Mouse (Mus musculus): Measurements from ENCODE around the gene Spon2. TPM values are rescaled to one million over a fixed set of nuclear protein-coding genes. Genes with fewer than 3 reads are reported as not detected.
A peak's percentile ranks its signal among the peaks of the same experiment; 100 is the strongest.

The Spon2 gene
- 1 to 10 TPM; 1.4 to 5.4 TPM for total RNA-seq (2021)
- long read RNA-seq, experiment 1, transcript Spon2-201 (6 exons, 2,045 nt), result major isoform, 11 of 12 reads
- long read RNA-seq, experiment 1, partial matches to known transcripts, result 0 of 12 reads
- long read RNA-seq, experiment 1, other reads (novel, unspliced or antisense), result 1 of 12 reads
- long read RNA-seq, experiment 2, partial matches to known transcripts, result 0 of 1 reads
- long read RNA-seq, experiment 2, other reads (novel, unspliced or antisense), result 0 of 1 reads

GRCm38 (mm10) chr5:33218081-33218480 is at the start of gene Spon2:
Spon2 (minus strand) TSS chr5:33218455.
- Histone ChIP-seq H3K4me3 (peak within 1 kb of the TSS; percentile 62), H3K27ac (peak within 1 kb of the TSS; percentile 66)
- peak; percentile 62 for DNase-seq
- intact Hi-C loops (cut with DNase I), result no loop called here
- TF ChIP-seq CTCF (IDR thresholded peaks at IDR 0.05), result no peak

- peak; percentile 14 for DNase-seq
- no peak overlapping the region for H3K4me3 ChIP-seq
- TF ChIP-seq CTCF (IDR thresholded peaks at IDR 0.05), result no peak
- no peak overlapping the region for H3K27ac ChIP-seq
- intact Hi-C loops (cut with DNase I), result no loop called here
Measured at GRCm38 (mm10) chr5:33254416-33254815, 36.2 kb upstream of the Spon2 start.

GRCm38 (mm10) chr5:33248186-33248585 is 29.9 kb upstream of the Spon2 start:
- no peak for TF ChIP-seq CTCF (IDR thresholded peaks at IDR 0.05)
- peak overlapping the region; percentile 84 for H3K27ac ChIP-seq
- no peak overlapping the region for H3K4me3 ChIP-seq
- peak; percentile 47 for DNase-seq
- intact Hi-C loops (cut with DNase I), result no loop called here

- H3K4me3 ChIP-seq, result no peak overlapping the region
- intact Hi-C loops (cut with DNase I), result loop anchor here (1.0 kb wide), 1 partner anchor 44 kb away; no protein-coding TSS in a partner anchor
- TF ChIP-seq CTCF (IDR thresholded peaks at IDR 0.05), result peak; percentile 67
- peak overlapping the region; percentile 84 for H3K27ac ChIP-seq
- DNase-seq, result peak; percentile 55
Measured at GRCm38 (mm10) chr5:33247387-33247786, 29.1 kb upstream of the Spon2 start.

GRCm38 (mm10) chr5:33245701-33246100 is 27.4 kb upstream of the Spon2 start:
- intact Hi-C loops (cut with DNase I), result no loop called here
- H3K4me3 ChIP-seq, result no peak overlapping the region; the same call in 1 of the 2 replicates
- peak; percentile 91 for DNase-seq
- H3K27ac ChIP-seq, result peak overlapping the region; percentile 84
- no peak for TF ChIP-seq CTCF (IDR thresholded peaks at IDR 0.05)

GRCm38 (mm10) chr5:33244377-33244920 is 26.2 kb upstream of the Spon2 start:
- no peak for DNase-seq
- no peak for TF ChIP-seq CTCF (IDR thresholded peaks at IDR 0.05)
- intact Hi-C loops (cut with DNase I), result no loop called here
- Histone ChIP-seq H3K27ac (no peak overlapping the region; the same call in 1 of the 2 replicates), H3K4me3 (no peak overlapping the region)

GRCm38 (mm10) chr5:33239934-33240333 is 21.7 kb upstream of the Spon2 start:
- DNase-seq, result no peak
- Histone ChIP-seq H3K4me3 (no peak overlapping the region), H3K27ac (peak overlapping the region; percentile 75)
- intact Hi-C loops (cut with DNase I), result loop anchor here (1.0 kb wide), 1 partner anchor 35 kb away; no protein-coding TSS in a partner anchor
- no peak for TF ChIP-seq CTCF (IDR thresholded peaks at IDR 0.05)

GRCm38 (mm10) chr5:33239111-33239714 is 21.0 kb upstream of the Spon2 start:
- Histone ChIP-seq H3K27ac (peak overlapping the region; percentile 75), H3K4me3 (no peak overlapping the region)
- TF ChIP-seq CTCF (IDR thresholded peaks at IDR 0.05), result no peak

GRCm38 (mm10) chr5:33238256-33238645 is 20.0 kb upstream of the Spon2 start:
- peak; percentile 62 for DNase-seq
- Histone ChIP-seq H3K4me3 (no peak overlapping the region), H3K27ac (peak overlapping the region; percentile 75)
- intact Hi-C loops (cut with DNase I), result no loop called here
- no peak for TF ChIP-seq CTCF (IDR thresholded peaks at IDR 0.05)

More at GRCm38 (mm10) chr5:33239111-33239714, 21.0 kb upstream of the Spon2 start:
- intact Hi-C loops (cut with DNase I), result no loop called here
- peak; percentile 40 for DNase-seq

GRCm38 (mm10) chr5:33237600-33238255 is 19.5 kb upstream of the Spon2 start:
- no peak for TF ChIP-seq CTCF (IDR thresholded peaks at IDR 0.05)
- DNase-seq, result peak; percentile 84
- H3K4me3 ChIP-seq, result no peak overlapping the region
- intact Hi-C loops (cut with DNase I), result no loop called here
- H3K27ac ChIP-seq, result peak overlapping the region; percentile 75

GRCm38 (mm10) chr5:33234391-33235031 is 16.3 kb upstream of the Spon2 start:
- Histone ChIP-seq H3K27ac (peak overlapping the region; percentile 44), H3K4me3 (no peak overlapping the region)
- intact Hi-C loops (cut with DNase I), result no loop called here
- no peak for TF ChIP-seq CTCF (IDR thresholded peaks at IDR 0.05)
- DNase-seq, result no peak

GRCm38 (mm10) chr5:33232791-33233190 is 14.5 kb upstream of the Spon2 start:
- intact Hi-C loops (cut with DNase I), result no loop called here
- DNase-seq, result no peak
- no peak for TF ChIP-seq CTCF (IDR thresholded peaks at IDR 0.05)
- no peak overlapping the region for H3K27ac ChIP-seq
- no peak overlapping the region for H3K4me3 ChIP-seq
